Mouse (Mus musculus): ENCODE results near the gene Ccl12. TPM values are rescaled to one million over a fixed set of nuclear protein-coding genes. Genes with fewer than 3 reads are reported as not detected.
A peak's percentile ranks its signal among the peaks of the same experiment; 100 is the strongest.

Gene Ccl12
- total RNA-seq, 1 experiment from 2014 or later = not detected

DNA sequence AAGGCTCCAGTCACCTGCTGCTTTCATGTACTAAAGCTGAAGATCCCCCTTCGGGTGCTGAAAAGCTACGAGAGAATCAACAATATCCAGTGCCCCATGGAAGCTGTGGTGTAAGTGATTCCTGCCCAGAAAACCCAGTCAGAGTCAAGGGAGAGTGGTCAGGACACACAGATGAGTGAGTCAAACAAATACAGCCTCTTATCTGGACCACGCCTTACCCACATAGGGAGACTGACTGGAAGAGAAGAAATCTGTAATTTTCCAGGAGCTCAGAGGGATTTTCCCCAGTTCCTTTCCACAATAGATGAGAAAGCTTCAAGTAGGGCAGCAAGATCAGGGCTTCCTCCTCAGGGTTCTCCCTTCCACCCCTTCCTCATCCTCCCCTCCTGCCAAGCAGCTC, 14.4 kb downstream of the Ccl12 start:
- ATAC-seq (replicated peaks; ENCODE audit: insufficient number of reproducible peaks, low FRiP score, low TSS enrichment, poor library complexity, severe bottlenecking) = no peak

DNA sequence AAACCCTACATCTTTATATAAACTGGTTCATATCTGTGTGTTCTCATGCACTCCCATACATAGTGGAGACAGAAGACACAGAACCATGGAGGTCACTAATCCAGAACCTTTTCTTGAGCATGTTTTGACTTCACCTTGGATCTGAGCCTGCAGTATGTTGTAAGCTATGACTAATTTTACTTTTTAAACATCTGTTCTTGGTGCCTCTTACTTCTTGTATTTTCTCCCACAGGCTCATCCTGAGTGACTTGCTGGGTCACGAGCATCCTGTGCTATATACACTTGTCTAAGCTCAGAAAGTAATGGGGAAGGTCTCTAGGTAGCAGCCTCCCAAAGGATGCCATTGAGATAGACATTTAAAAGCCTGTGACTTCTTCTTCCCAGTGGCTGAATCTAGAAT, 31.3 kb downstream of the Ccl12 start:
- no peak for ATAC-seq (replicated peaks; ENCODE audit: insufficient number of reproducible peaks, low FRiP score, low TSS enrichment, poor library complexity, severe bottlenecking)

DNA sequence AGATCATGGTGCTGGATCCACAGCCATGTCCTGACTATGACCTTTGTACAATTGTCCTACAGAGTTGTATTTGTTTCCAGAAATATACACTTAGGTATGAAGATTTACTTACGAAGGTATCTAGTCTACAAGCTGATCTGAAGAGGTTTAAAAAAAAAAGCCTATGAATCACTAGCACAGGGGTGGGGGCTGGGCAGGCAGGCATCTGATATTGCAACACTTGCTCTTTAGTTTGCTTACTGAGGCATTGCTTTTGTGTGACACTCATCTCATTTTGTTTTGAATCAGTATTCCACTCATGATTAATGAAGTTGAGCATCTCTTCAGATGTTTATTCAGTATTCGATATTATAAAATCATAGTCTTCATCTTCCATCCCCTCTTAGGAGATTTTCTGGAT, 34.6 kb downstream of the Ccl12 start:
- ATAC-seq (replicated peaks; ENCODE audit: insufficient number of reproducible peaks, low FRiP score, low TSS enrichment, poor library complexity, severe bottlenecking) = no peak

DNA sequence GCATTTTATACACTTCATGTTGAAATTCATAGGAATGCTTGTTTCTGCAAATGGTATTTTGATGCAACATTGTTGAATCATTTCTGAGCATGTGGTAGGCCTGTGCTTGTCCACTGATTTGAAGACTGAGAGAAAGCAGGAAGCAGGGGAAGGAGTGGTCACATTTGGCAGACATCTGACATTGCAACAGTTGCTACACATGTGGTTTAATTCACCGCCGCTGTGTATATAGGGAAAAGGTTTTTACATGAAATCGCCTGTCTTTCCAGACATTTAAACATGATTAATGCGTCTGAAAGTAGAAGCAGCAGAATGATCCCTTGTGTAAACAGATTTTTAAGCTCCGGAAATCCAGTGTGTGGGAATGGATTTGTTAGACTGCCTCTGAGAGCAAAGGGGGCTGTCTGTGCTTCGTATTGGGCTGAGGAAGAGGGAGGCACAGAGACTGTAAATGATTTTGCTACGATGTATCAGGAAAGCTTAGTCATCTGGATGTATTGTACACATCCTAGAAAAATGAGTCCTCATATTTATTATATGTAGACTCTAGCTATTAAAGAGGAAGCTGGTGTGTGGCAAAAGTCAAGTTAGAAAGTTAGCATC, 37.9 kb downstream of the Ccl12 start:
- ATAC-seq (replicated peaks; ENCODE audit: insufficient number of reproducible peaks, low FRiP score, low TSS enrichment, poor library complexity, severe bottlenecking) = 0 out of 2 replicates have a peak, but pooled peaks have one; percentile 31

Other genes starting within 250 kb of the Ccl12 start
- not detected in 3 replicates for gene 5530401A14Rik, start 241.2 kb upstream of the Ccl12 start, total RNA-seq (2017)
- gene Asic2, start 133.4 kb upstream of the Ccl12 start, total RNA-seq (2017) = not detected in 3 replicates
- 3.4 to 5.0 TPM in 2 of 3 replicates, not detected in the other for gene Ccl2, start 66.3 kb upstream of the Ccl12 start, total RNA-seq (2017)
- not detected in 3 replicates for gene Gm17268, start 63.3 kb upstream of the Ccl12 start, total RNA-seq (2017)
- not detected in 3 replicates for gene Ccl7, start 56.1 kb upstream of the Ccl12 start, total RNA-seq (2017)
- not detected in 3 replicates for gene Ccl11, start 44.0 kb upstream of the Ccl12 start, total RNA-seq (2017)
- not detected in 3 replicates for gene Ccl8, start 13.3 kb downstream of the Ccl12 start, total RNA-seq (2017)
- not detected in 3 replicates for gene Ccl1, start 203.8 kb downstream of the Ccl12 start, total RNA-seq (2017)

Data from monocyte, adult 5-6 weeks (primary cell).